Mouse (Mus musculus) embryo, embryonic 10 days (tissue): ENCODE data around the gene Rab23.

ENCODE experiments used
- DNase-seq: peaks from one replicate; pipeline ENCODE4 v3.0.0-alpha.2; 2015; ENCODE audit warnings: low spot score

The Rab23 gene

GRCm38 (mm10) chr1:33719733-33720225, at the start of gene Rab23:
Rab23 (plus strand) TSS chr1:33719887.
- DNase-seq, result peak; percentile 91

GRCm38 (mm10) chr1:33670164-33670616, 49.5 kb upstream of the Rab23 start:
- peak; percentile 85 for DNase-seq

GRCm38 (mm10) chr1:33671441-33671840, 48.2 kb upstream of the Rab23 start:
- no peak for DNase-seq

- no peak for DNase-seq
These were observed 47.6 kb upstream of the Rab23 start for GRCm38 (mm10) chr1:33672083-33672482.

GRCm38 (mm10) chr1:33672514-33672913, 47.2 kb upstream of the Rab23 start:
- peak; percentile 48 for DNase-seq

GRCm38 (mm10) chr1:33673158-33673960, 46.3 kb upstream of the Rab23 start:
- DNase-seq, result no peak

DNA sequence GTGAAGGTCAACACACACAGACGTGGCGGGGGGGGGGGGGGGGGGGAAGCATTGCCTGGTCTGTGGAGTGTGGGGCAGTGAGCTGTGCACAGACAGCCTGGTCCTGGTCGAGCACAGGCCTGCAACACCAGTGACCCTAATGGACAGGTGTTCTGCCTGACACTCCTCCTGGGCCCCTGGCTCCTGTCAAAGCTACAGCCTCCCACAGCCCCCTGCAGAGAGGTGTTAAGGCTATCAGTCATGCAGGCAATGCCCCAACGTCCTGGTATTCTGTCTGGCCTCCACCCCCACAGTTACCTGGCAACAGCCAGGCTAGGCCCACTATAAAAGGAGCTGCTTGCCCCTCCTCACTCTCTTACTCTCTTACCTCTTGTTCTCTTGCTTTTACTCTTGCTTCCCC, 39.3 kb upstream of the Rab23 start:
- no peak for DNase-seq

DNA sequence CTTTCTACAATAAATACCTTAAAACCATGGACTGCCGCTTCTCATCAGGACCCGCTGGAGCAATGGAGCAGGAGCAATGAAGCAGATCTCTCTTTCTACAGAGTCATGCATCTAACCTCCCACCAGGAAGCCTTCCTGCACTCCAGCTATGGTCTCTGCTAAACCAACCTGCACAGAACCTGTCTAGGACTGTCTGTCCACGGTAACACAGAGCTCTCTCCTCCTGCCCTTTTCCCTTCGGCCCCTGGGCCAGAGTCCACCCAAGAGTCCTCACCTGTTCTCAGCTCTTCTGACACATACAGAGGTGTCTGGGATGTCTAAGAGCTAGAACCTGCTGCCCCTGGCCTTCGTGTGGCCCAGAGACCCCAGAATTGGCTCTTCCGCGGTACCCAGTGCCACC, 38.8 kb upstream of the Rab23 start:
- no peak for DNase-seq

DNA sequence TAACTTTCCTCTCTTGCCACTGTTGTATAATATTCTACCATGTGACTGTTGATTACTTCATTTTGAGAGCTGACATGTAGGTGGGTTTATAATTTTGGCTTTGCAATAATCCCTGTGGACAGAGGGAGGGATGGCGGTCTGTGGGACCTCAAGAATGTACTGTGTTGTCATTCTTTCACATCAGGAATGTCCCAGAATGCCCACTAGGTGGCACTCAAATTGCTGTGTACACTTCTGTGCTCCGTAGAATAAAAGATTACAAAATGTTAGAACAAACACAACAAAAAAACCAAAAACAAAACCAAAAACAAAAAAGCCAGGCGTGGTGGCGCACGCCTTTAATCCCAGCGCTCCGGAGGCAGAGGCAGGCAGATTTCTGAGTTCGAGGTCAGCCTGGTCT, 35.2 kb upstream of the Rab23 start:
- DNase-seq, result peak; percentile 58

GRCm38 (mm10) chr1:33688810-33689209, 30.9 kb upstream of the Rab23 start:
- DNase-seq, result no peak

DNA sequence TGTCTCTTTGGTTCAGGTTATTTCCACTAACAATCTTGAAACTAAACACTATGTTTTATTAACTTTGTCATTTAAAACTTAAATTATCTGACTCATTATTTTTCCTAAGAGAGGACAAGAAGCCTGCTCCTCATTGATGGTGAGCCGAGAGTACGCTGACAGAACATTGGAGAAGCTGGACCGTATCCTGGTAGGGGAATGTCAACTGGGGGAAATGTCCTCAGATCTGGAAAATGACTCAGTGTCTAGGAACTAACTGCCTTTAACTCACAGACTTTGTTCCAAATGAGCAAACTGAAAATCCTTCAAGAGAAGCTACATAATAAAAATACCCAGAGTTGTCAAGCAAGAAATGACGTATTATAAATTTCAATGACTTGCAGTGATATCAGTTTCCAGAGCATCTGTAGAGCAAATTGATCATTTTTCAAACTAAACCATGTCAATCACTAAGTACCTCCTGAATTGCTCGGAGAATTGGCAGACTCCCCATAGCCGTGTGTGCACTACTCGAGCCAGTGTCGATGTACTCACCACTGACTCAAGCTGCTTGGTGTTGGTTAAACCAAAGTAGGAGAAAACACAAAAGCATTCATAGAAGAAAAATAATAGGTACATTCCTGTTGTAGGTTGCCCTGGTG, 30.1 kb upstream of the Rab23 start:
- no peak for DNase-seq

DNA sequence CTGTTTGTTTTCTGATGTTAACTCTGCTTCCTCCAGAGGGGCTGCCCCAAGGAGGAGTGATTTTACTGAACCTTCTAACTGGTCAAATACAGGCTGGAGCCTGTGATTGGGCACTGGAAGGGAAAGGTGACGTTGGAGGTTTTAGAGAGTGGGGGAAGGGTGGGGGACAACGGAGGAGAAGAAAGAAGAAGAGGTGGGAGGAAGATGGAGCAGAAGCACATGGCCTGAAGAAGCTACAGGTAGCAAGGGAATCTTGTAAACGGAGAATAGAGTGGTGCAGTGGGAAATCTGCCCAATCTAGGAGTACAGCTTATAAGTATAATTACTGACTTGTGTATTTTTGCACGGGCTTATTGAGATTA, 29.6 kb upstream of the Rab23 start:
- DNase-seq, result no peak

DNA sequence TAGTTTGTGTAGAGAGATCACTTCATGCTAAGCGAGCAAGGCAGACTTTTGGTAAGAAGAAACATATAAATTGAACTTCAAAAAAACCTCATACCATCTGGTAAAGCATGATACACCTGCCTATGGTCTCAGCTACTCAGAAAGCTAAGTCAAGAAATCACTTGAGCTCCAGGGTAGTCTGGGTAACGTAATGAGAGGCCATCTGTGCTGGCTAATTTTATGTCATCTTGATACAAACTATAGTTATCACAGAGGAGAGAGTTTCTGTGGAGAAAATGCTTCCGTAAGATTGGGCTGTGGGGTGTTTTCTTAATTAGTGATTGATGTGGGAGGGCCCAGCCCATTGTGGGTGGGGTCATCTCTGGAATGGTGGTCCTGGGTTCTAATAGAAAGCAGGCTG, 25.8 kb upstream of the Rab23 start:
- no peak for DNase-seq

DNA sequence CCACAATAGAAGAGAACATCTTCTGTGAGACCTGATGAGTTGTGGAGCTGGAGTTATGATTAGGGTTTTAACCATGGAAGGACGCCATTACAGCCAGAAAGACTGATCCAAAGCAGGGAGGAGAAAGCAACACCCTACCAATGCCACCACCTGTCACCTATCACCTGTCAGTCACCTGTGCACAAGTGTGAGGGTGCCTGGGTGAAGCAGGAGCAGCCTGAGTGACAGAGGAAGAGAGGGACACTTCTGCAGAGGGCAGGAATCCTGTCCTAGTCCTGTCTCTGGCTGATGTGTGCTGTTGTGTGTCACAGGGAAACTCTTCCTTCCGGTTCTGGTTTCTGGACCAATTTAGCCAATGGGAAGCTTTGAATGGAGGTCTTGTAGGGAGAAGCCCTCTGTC, 23.7 kb upstream of the Rab23 start:
- DNase-seq, result no peak

DNA sequence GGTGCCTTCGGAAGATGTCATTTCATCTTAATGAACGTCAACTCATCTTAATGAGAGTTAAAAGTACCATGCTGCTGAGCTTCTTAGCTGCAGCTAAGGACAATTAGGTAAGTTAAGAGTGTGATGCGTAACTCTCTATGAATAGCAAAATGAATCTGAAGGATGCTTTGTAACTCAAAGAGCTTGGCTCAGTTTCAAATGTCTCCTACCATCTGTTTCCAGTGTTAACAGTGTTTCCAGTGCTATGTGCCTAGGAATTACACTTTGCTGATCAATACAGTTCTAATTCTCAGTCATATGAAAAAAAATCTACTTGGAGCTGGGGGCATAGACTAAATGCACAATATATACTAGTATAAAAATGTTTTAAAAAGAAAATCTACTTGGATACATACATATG, 18.4 kb upstream of the Rab23 start:
- DNase-seq, result no peak

GRCm38 (mm10) chr1:33709615-33710014, 10.1 kb upstream of the Rab23 start:
- no peak for DNase-seq

DNA sequence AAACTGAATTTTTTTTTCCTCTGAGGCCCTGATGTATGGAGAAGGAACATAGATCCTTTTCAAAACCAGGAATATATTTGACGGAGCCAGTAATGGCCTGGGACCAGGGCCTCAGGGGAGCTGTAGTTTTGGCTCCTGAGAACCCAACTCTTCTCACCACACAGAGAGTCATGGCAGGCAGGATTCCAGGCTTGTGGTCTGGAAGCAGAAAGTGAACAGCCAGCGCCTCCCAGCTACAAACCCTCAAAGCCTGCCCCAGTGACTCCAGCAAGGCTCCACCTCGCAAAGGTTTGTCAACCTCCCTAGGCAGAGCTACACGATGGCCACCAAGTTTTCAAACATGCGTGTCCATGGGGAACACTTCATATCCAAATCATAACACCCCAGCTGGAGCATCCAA, 7.7 kb upstream of the Rab23 start:
- no peak for DNase-seq

- DNase-seq, result peak; percentile 65
These were observed 4.9 kb upstream of the Rab23 start for GRCm38 (mm10) chr1:33714796-33715195.

DNA sequence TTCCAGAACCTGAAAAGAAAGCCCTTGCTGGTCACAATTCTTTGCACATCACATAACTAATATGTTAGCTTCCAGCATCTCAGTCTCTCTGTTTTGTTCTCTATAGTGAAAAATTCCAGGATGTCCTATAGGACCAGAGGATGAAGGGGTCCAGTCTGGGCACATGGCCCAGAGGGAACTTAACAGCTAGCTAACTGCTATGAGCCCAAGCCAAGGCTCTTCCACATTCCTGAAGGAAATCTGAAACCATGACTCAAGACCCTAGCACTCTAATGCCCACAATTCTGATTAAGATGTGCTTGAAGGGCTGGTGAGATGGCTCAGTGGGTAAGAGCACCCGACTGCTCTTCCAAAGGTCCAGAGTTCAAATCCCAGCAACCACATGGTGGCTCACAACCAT, 2.1 kb upstream of the Rab23 start:
- DNase-seq, result no peak

DNA sequence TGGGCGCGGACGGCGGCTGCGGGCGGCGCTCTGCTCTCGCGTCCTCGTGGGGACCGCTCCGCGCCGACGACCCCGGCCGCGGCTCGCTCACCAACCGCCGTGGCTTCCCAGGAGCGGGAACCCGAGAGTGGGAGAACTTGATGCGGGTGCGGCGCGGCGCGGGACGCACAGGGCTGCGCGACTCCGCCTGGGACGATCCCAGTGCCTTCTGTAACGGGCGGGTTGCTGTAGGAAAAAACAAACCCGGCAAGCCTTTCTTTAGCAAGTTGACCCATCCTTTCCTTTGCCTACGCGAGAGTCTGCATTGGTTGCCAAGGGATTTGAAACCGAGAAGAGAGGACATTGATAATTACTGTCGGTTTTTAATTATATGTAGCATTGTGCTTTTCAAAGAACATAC, 544 bp downstream of the Rab23 start:
- peak; percentile 51 for DNase-seq

GRCm38 (mm10) chr1:33721020-33721419, 1.3 kb downstream of the Rab23 start:
- DNase-seq, result no peak

DNA sequence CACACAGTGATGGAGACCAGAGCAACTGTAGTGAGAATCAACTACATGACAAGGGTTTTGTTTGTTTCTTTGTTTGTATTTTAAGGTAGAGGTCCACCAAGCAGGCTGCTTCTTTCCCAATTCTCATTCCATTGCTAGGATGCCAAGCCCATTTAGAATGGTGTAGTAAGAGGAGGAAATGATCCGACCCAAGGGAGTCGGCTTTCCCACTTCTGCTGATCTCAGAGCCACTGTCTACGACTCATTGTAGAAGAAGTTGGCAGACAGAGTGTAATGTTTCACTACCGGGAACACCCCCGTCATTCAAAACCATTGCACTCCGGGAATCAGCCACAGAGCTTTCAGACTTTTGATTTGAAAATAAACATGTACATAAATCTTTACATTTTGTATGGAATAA, 4.8 kb downstream of the Rab23 start:
- no peak for DNase-seq

DNA sequence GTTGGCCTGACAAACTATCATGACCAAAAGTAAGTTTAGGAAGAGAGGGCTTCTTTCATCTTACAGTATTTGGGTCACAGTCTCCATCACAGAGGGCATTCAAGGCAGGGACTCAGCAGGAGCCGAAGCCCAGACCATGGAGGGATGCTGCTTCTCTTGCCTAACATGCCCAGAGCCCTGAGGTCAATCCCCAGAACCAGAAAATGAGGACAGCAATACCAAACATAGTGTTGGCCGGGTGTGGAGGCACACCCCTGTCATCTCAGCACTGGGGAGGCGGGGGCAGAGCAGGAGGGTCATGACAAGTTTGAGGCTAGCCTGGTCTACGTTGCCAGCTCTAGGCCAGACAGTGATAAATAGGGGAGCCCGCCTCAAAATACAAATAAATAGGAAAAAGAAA, 5.4 kb downstream of the Rab23 start:
- no peak for DNase-seq

GRCm38 (mm10) chr1:33733044-33733443, 13.4 kb downstream of the Rab23 start:
- DNase-seq, result no peak
